Mouse (Mus musculus): ENCODE results near the gene Vmn2r103. TPM values are rescaled to one million over a fixed set of nuclear protein-coding genes. Genes with fewer than 3 reads are reported as not detected.

Gene Vmn2r103
- total RNA-seq (2021), result not detected

DNA sequence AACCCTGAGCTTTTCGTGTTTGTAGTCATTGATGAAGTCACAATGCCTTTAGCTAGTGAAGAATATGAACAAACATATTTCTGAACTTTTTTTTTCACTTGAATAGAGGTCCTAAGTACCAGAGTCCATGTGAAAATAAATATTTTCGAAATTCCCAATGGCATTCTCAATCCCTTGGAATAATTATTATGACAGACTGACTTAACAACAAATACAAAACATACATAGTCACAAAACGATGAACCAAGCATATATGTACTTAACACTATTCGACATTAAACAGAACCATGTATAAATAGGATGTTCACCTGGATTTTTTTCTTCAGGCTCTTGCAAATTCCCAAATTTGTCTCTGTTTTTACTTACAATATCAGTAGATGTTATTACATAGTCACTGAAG, at the start of gene Vmn2r103:
Vmn2r103 (plus strand) TSS at position 301 of the 400 bp plus-strand sequence.
- intact Hi-C loops (cut with DNase I), result no loop called here
- DNase-seq (ENCODE audit: low spot score in 2 of 2), result no peak

GRCm38 (mm10) chr17:19778994-19779393, 5.8 kb downstream of the Vmn2r103 start:
- DNase-seq (ENCODE audit: low spot score in 2 of 2), result no peak

DNA sequence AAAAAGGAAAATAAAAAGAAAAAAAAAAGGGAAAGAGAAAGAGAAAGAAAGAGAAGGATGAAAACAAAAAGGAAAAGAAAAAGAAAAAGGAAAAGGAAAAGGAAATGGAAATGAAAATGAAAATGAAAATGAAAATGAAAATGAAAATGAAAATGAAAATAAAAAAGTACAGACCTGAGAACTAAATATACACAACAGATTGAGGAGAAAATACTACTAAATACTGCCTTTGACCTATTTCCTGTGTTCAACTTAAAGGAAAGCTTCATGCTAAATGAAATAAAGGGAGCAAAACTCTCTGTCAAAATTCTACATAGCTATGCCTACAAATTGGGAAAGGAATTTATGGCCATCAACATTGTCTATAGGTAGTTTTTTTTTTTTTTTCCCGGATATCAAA, 16.1 kb downstream of the Vmn2r103 start:
- intact Hi-C loops (cut with DNase I), result no loop called here
- no peak for DNase-seq (ENCODE audit: low spot score in 2 of 2)

More at GRCm38 (mm10) chr17:19778994-19779393, 5.8 kb downstream of the Vmn2r103 start:
- intact Hi-C loops (cut with DNase I), result no loop called here

Other genes starting within 250 kb of the Vmn2r103 start
- gene Vmn2r101, start 196.1 kb upstream of the Vmn2r103 start, total RNA-seq (2021), result not detected
- gene Vmn2r102, start 113.0 kb upstream of the Vmn2r103 start, total RNA-seq (2021), result not detected